Mouse (Mus musculus) left cerebral cortex, postnatal 4 days (tissue): ENCODE data around the gene I830077J02Rik. TPM values are rescaled to one million over a fixed set of nuclear protein-coding genes. Genes with fewer than 3 reads are reported as not detected.

Source experiments
- DNase-seq: peaks from one replicate; pipeline ENCODE4 v3.0.0-alpha.2; 2022
- intact Hi-C: fragments of 180-260 bp; cut with DNase I; formaldehyde crosslinking; loops from one replicate; pipeline ENCODE4 v1.15.1; 2025
- total RNA-seq, 2 experiments: library from RNA; stranded (reverse); gene quantifications; 2 replicates each; pipeline ENCODE4 v1.2.3; 2021

Gene I830077J02Rik
- under 1 TPM; 0.56 to 0.64 TPM for total RNA-seq

DNA sequence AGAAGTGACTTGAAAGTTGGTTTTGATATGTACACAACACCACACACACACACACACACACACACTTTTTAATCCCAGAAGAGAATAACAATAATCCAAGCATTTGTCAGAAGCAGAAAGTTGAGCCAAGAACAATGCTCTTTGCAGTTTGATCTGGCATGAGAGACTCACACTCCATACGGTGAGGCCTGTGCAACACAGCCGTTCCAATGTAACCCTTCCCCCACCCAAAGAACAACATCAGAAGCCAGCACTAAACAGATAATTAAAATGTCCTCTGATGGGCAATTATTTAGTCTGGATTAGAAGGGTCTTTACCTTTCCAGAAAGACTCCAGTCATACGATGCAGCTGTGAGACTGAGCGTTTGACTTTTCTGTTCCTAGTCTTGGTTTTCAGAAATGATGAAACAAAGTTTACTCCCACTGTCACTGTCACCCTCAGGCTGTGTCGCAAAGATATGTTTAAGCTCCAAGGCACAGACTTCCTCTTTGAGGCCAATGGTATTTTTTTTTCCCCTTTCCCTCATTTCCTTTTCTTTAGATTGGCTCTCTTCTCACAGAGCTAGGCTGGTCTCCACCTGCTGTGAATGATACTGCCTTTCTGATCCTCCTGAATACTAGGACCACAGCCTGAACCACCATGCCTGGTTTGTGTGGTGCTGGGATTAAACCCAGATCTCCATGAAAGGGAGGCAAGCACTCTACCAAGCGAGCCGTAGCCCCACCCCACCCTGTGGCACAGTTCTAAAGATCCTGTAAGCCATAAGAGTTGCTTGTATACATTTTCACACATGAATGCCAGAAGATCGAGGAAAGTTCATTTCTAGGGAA is at the start of gene I830077J02Rik:
TSS of gene I830077J02Rik (minus strand) at position 425 of the 832 bp plus-strand sequence.
- intact Hi-C loops: no loop called here
- DNase-seq: no peak

DNA sequence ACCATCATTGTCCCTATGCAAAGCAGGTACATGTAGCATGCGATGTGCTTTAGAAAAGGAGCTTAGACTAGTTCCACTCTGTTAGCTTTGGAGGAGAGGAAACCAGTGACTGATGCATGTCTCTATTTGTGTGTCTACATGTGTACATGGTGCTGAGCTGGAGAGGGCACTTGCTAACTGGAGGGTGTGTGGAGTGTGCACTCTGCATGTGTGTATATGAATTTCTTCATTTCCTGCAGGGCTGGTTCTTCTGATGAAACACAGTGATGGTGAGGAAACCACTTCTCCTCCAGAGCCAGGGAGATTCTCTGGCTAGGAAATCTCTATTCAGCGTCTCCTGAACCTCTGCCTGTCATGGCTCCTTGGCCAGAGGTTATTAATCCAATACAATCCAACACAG is 41.7 kb upstream of the I830077J02Rik start:
- DNase-seq: no peak
- intact Hi-C loops: no loop called here

DNA sequence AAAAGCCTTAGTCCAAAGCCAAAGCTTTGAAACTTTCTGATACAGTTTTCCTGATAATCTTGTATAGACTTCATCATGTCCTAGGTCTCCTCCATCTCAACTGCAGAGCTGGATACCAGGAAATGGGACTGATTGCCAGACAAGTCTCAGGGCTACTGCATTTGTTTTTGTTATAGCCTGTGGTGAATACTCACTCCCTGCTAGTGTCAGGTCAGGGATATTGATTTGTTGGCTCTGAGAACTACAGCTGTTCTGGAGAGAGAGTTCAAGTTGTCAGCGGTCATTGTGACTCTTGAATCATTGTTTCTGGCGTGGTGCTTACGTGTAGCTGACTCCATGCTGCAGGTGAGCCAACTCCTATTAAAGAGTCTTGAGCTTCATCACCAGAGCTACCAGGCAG is 40.9 kb upstream of the I830077J02Rik start, which contains the start of gene Ovgp1:
TSS of gene Ovgp1 (plus strand) at position 301 of the 400 bp plus-strand sequence.
- intact Hi-C loops: no loop called here
- DNase-seq: no peak

DNA sequence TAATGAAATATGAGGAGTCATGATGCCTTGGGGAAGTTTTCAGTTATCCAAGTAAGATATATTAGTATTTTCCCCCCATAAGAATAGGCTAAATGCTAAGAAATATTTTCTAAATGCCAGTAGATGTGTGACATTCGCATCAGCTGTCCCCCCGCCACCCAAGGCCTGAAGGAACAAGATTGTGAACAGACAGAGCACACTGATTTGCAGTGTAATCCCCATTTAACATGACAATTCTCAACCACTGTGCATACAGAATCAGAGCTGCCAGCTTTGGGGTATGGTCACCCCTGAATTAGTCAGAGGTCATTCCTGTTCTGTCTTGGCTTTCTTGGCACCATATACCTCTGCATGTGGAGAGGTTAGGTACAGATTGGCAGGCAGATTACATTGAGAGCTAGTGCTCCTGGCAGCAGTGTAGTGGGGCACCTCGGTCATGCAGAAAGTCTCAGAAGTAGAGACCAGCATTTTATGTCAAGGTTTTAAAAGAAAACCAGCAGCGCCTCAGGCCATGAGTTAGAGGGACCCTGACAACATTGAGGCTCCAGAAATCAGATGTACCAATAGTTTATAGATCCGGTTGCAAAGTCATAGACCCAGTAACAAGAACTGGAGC is 39.5 kb upstream of the I830077J02Rik start:
- intact Hi-C loops: no loop called here
- no peak for DNase-seq

DNA sequence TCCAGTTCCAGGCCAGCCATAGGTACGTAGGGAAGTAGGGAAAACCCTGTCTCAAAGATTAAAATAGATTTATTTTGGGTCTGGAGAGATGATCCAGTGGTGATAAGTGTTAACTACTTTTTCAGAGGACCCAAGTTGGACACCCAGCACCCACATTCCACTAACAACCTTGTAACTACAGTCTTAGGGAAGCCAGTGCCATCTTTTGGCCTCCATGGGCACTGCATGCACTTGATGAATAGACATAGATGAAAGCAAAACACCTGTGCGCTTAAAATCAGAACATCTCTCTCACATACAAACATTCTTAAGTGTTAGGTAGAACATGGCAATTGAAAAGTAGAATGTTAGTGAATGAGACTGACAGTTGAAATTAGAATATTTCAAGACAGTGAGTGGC is 28.2 kb upstream of the I830077J02Rik start:
- intact Hi-C loops: no loop called here

DNA sequence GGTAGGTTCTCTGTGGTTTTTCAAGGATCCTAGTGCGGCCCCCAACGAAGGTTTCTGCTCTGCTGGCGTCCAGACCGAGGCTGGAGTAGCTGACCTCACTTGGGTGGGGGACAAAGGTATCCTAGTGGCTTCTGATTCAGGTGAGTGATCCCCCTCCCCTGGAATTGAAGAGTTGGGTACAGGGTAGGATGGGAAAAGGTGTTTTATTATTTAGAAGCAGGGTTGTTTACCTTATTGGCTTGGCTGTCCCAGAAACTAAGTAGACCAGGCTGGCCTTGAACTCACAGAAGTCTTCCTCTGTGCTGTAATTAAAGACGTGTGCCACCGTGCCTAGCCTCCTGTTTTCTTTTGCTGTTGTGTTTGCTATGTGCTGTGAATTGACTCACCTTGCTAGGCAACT is 27.5 kb upstream of the I830077J02Rik start, which contains the start of gene Atp5f1:
TSS of gene Atp5f1 (minus strand) at position 101 of the 400 bp plus-strand sequence.
- no peak for DNase-seq
- intact Hi-C loops: no loop called here

More for the DNA sequence above, 28.2 kb upstream of the I830077J02Rik start:
- no peak for DNase-seq

DNA sequence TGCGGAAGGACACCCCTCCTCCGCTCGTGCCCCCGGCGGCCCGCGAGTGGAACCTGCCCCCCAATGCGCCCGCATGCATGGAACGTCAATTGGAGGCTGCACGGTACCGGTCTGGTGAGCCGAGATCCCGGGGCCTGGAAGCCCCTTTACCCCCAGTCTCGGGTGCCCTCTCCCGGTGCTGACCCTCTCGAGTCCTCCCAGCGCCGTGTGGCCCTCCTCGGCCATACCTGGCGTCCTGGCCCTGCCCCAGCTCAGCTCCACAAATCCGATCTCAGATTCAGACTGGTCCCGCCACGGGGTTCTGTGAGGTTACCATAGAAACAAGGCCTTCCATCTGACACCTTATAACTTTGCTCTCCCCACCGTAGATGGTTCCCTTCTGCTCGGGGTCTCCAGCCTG is 27.1 kb upstream of the I830077J02Rik start:
- intact Hi-C loops: no loop called here
- peak; percentile 62 for DNase-seq

DNA sequence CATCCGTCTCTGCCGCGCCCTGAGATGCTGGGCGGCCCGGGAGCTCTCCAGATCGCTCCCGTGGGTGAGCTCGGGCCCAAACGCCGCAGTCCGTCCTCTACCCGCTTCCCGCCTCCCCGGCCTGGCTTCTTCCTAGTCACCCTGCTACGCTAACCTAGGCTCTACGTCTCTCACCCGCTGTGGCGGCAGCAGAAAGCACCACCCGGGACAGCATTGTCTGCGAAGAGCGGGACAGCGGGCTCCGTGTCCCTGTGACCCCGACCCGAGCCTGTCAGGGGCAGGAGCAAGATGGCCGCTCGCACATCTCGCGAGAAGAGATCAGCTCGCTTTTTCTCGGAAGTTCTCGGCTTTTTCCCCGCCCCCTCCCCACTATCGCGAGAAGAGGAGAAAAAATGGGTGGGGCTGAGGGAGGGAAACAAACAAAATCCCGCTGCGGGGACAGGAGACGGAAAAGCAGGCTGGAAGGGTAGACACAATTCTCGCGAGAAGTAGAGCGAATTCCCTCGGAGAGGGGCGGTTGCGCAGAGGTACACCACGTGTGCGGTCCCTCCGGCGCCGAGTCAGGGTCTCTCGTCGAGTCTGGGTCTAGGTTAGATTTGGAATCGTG is 26.6 kb upstream of the I830077J02Rik start, which contains the start of gene Wdr77:
TSS of gene Wdr77 (plus strand) at position 396 of the 607 bp plus-strand sequence.
- intact Hi-C loops: no loop called here
- peak; percentile 97 for DNase-seq

DNA sequence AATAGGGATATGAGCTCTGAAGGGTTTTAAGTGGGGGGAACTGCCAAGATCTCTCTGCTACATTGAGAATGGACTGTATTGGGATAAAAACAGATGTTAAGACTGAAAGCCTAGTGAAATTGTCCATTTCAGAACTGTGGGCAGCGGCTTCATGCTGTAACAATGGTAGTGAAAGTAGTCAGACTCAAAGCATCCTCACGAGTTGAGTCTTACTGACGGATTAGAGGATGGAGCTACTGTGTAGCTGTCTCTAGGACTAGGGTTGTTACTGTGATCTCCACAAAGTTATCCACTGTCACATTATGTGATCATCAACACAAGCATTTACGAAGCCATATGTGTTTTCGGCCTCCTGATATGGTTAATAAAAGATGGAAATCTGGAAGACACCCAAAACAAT is 25.7 kb upstream of the I830077J02Rik start:
- no peak for DNase-seq
- intact Hi-C loops: no loop called here

DNA sequence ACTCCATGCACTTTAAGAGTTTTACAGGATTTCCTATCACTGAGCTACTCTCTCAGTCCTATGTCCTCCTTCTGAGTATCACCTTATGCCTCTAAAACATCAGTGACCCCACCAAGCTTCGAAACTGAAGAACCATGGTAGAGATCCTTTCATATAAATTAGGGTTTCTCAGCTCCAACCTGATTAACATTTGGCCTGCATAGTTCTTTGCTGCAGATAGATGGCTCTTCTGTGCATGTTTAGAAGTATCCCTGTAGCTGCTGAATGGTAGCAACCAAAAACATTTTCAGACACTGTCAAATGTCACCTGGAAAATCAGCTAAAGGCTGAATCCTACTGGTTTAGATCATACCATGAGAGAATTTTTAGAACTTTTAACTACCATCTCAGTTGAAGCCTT is 24.8 kb upstream of the I830077J02Rik start:
- intact Hi-C loops: no loop called here
- DNase-seq: no peak

DNA sequence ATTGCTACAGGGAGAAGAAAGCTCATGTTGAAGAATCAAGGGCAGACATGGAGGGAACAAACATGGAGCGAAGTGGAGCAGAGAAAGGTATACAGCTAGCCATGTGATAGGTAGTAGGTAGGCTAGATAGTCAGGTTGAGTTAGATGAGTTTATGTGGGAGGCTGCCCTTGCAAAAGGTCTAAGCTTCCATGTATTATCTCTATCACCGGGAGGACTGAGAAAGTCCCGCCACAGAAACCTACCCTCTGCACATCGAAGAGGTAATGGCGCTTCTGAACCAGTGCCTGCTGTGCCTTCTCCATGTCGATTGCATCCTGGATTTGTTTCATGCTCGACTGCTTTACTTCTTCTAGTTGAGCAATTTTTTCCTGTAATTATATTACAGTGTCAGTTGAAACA is 18.9 kb upstream of the I830077J02Rik start:
- intact Hi-C loops: no loop called here
- no peak for DNase-seq

DNA sequence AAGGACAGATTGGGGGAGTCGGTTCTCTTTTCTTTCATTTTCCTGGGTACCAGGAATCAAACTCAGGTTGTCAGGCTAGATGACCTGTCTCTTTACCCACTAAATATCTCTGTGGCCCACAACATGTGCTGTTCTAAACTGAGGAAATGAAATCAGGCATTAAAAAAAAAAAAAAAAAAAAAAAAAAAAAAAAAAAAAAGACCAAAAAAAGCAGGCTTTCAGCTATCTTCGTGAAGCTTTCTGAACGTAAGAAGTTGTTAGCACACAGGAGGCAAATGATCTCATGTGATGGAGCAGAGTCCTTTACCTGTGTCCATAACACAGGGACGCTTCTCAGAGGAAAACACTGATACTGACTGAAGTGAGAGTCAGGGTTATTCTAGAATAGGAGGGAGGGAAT is 3.6 kb upstream of the I830077J02Rik start:
- intact Hi-C loops: no loop called here
- DNase-seq: no peak

DNA sequence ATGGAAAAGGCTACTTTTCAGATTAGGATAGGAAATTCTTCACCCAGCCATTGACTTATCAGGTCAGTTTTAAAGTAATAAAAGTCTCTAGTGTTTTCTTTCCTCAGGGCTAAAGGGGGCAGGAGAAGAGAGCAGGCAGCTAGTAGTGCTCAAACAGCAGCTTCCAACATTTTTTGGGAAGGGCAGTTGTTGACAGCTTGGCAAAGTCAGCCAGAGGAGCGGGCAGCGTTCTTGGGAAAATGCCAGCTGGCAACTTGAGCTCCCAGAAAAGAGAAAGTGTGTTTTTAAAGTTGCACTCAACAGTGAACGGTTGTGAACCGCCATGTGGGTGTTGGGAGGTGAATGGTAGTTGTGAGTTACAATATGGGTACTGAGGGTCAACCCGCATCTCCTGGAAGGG is 2.6 kb upstream of the I830077J02Rik start:
- DNase-seq: peak; percentile 29
- intact Hi-C loops: no loop called here

DNA sequence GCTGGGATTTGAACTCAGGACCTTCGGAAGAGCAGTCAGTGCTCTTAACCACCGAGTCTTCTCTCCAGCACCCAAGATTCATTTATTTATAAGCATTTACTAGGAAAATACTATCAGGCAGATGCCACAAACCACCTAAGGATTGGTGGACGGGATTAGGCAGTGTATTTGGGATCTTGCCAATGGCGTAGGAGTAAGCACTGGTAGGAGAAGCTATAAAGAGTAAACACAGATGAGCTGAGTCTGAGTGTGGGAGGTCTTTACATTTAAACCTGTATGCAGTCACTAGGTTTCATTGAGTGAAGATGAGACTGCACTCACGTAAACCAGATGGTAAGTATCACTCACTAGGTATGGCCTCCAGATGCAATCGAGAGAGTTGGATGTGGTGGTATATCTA is 1.5 kb upstream of the I830077J02Rik start:
- DNase-seq: no peak
- intact Hi-C loops: no loop called here

DNA sequence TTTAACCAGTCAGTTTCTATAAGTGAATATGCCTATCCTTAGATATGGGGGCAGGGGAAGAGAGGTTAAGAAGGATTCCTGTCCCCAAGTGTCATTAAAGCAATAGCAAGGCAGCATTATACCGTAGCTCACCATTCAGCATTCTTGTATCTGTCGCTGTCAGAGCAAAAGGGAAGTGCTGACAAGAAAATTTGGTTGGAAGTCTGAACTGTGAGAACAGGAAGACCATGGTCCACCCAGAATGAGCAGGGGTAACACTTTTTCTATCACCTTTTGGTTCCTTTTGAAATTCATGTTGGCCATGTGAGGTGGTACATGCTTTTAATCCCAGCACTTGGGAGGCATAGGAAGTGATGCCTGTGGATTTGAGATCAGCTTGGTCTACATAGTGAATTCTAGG is 1.4 kb downstream of the I830077J02Rik start:
- intact Hi-C loops: no loop called here

DNA sequence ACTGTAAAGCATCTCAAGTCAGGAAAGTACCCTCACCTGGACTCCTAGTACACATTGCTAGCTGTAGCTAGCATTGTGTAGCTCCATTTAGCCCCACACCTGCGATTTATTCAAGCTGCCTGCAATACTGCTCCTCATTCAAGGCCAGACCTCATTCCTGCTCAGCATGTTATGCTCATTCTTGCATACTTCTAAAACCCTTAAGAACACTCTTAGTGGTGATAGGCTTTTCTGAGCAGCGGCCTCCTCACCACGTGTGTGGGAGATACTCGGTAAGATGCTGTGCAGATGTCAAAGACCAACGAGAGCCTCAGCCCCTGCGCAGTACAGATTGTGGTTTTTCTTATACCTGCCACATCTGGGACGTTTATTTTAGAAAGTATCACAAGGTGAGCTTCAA is 2.6 kb downstream of the I830077J02Rik start:
- DNase-seq: no peak
- intact Hi-C loops: no loop called here

More for the DNA sequence above, 1.4 kb downstream of the I830077J02Rik start:
- no peak for DNase-seq

DNA sequence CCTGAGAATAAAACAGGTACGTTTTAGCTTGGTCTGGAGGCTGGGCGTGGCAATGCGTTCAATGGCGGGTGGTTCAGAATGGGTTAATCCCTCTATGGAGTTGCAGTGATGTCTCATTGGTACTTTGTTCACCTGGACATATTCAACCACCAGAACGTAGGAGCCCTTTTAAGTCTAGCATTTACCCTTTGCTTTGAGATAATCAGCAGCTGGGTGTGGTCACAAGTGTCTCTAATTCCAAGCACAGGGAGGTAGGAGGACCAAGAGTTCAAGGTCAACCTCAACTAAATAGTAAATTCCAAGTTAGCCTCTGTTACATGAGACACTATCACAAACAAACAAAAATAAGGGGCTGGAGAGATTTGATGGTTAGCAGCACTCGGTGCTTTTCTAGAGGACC is 3.7 kb downstream of the I830077J02Rik start:
- no peak for DNase-seq
- intact Hi-C loops: no loop called here

DNA sequence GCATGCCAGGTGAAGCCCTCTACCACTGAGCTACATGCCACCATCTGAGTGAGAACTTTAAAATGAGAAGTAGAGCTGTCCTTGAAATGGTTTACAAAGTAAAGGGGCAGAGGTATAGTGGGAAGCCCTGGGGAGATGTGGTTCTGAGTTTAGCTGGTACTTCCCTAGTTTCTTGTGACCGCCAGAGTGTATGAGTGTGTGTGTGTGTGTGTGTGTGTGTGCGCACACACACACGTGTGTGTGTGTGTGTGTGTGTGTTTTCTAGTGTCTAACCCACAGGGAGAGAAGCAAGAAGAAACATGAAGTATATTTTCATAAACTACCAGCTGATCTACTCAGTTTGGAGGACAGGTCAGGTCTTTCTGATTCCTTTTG is 4.3 kb downstream of the I830077J02Rik start:
- intact Hi-C loops: no loop called here

DNA sequence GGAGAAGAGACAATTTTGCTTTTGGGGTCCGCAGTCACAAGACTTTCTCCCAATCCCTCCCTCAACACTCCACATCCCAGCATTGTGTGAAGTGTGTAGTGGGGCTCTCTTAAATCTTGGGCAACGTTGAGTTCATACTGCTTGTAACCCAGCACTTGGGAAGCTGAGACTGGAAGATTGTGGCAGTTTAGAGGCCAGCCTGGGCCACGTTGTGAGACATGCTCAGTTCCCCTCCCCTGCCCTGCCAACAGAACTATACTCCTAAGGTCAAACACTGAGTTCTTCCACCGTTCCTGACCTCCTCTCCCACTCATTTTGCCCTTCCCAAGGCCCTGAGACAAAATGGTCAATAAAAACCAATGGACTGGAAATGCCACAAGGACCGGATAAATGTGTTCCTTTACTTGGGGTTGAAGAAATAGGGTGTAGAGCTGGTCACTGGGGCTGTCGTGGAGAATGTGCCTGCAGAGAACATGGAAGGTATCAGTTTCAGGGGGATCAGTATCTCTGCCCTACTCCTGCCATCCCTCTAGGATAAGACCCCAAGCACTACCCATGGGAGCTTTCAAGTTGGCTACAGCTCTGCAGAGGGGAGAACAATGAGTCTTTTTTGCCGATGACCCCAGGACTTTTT is 4.8 kb downstream of the I830077J02Rik start:
- intact Hi-C loops: no loop called here
- DNase-seq: no peak

More for the DNA sequence above, 4.3 kb downstream of the I830077J02Rik start:
- DNase-seq: no peak

DNA sequence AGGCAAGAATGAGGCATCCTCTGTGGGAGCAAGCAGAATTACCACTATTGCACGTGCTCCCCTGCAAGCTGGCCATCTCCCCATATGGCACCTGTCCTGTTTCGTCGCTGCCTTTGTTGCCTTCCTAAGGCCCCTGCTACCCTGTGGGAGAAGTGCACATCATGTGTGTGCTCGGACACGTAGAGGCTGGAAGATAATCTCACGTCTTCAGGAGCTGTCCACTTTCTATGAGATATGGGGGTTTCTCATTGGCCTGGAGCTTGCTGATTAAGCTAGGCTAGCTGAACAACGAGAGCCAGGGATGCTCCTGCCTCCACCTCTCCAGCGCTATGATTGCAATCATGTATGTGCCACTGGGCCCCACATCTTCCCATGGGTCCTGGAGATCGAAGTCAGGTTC is 7.8 kb downstream of the I830077J02Rik start:
- DNase-seq: no peak
- intact Hi-C loops: no loop called here

DNA sequence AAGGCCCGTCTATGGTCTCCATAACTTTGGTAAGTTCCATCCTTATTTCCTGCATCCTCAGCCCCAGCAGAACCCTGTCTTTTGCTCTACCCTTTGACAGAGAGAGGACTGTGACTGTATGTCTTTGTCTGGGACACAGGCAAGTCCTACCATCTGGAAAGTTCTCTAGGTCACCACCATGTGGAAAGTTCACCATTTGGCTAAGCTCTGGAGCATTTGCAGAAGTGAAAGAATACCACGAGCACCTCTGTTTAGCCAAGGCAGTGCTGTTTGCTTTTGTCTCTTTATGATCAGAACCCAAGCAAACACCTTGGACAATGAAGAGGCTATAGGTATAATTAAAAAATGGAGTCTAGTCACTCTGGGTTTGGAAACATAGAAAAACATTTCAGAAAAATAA is 10.5 kb downstream of the I830077J02Rik start:
- no peak for DNase-seq
- intact Hi-C loops: no loop called here
